Mouse (Mus musculus): Measurements from ENCODE around the gene Vps36. TPM values are rescaled to one million over a fixed set of nuclear protein-coding genes. Genes with fewer than 3 reads are reported as not detected.
A peak's percentile ranks its signal among the peaks of the same experiment; 100 is the strongest.

Gene Vps36
- polyA plus RNA-seq, 2 experiments, result 21.6 to 33.3 TPM

GRCm38 (mm10) chr8:22149643-22150344, 42.8 kb upstream of the Vps36 start:
- no peak for ATAC-seq (ENCODE audit: low FRiP score, low read depth)
- H3K27ac ChIP-seq (replicated peaks; ENCODE audit: low read depth, low read length), result no peak overlapping the region
- TF ChIP-seq POLR2A (IDR thresholded peaks at IDR 0.05; ENCODE audit: borderline replicate concordance, extremely low read depth, insufficient read depth, insufficient read length), result no peak

GRCm38 (mm10) chr8:22150345-22150663, 42.3 kb upstream of the Vps36 start:
- Histone ChIP-seq H3K4me1 (ENCODE audit: control insufficient read depth, insufficient read depth, low read length) (no peaks in the 10 kb centered on the region), H3K27me3 (ENCODE audit: control insufficient read depth, insufficient read depth, low read length) (no peaks in the 10 kb centered on the region), H3K4me3 (replicated peaks; ENCODE audit: low read length) (no peak overlapping the region), H3K9ac (ENCODE audit: low read depth, low read length, severe bottlenecking) (no peak overlapping the region), H3K9me3 (ENCODE audit: control insufficient read depth, low read length) (no peaks in the 10 kb centered on the region), H3K27ac (replicated peaks; ENCODE audit: low read depth, low read length) (no peak overlapping the region), H3K36me3 (ENCODE audit: control insufficient read depth, insufficient read depth, low read length) (peaks cover 3% of the 10 kb centered on the region; the same call in 1 of the 2 replicates), H3K4me2 (replicated peaks; ENCODE audit: low read depth, low read length, severe bottlenecking) (no peak overlapping the region)
- no peak for TF ChIP-seq POLR2A (IDR thresholded peaks at IDR 0.05; ENCODE audit: borderline replicate concordance, extremely low read depth, insufficient read depth, insufficient read length)
- 57% methylated on average over 3 of the region's 3 CpGs for WGBS
- DNase-seq (ENCODE audit: low spot score) (peak; percentile 38), ATAC-seq (ENCODE audit: low FRiP score, low read depth) (no peak)

More at GRCm38 (mm10) chr8:22149643-22150344, 42.8 kb upstream of the Vps36 start:
- DNase-seq (ENCODE audit: low spot score), result no peak
- H3K9me3 ChIP-seq (ENCODE audit: control insufficient read depth, low read length), result no peaks in the 10 kb centered on the region
- peaks cover 3% of the 10 kb centered on the region; the same call in 1 of the 2 replicates for H3K36me3 ChIP-seq (ENCODE audit: control insufficient read depth, insufficient read depth, low read length)
- 93% methylated on average over 11 of the region's 11 CpGs for WGBS
- no peak overlapping the region for H3K4me3 ChIP-seq (replicated peaks; ENCODE audit: low read length)
- H3K4me1 ChIP-seq (ENCODE audit: control insufficient read depth, insufficient read depth, low read length), result no peaks in the 10 kb centered on the region
- H3K4me2 ChIP-seq (replicated peaks; ENCODE audit: low read depth, low read length, severe bottlenecking), result no peak overlapping the region
- H3K27me3 ChIP-seq (ENCODE audit: control insufficient read depth, insufficient read depth, low read length), result no peaks in the 10 kb centered on the region
- no peak overlapping the region for H3K9ac ChIP-seq (ENCODE audit: low read depth, low read length, severe bottlenecking)

- 73% methylated on average over 8 of the region's 8 CpGs for WGBS
- Histone ChIP-seq H3K4me3 (replicated peaks; ENCODE audit: low read length) (no peak overlapping the region), H3K36me3 (ENCODE audit: control insufficient read depth, insufficient read depth, low read length) (no peaks in the 10 kb centered on the region; the same call in 1 of the 2 replicates), H3K27me3 (ENCODE audit: control insufficient read depth, insufficient read depth, low read length) (no peaks in the 10 kb centered on the region), H3K27ac (replicated peaks; ENCODE audit: low read depth, low read length) (no peak overlapping the region), H3K9me3 (ENCODE audit: control insufficient read depth, low read length) (no peaks in the 10 kb centered on the region), H3K4me1 (ENCODE audit: control insufficient read depth, insufficient read depth, low read length) (no peaks in the 10 kb centered on the region), H3K9ac (ENCODE audit: low read depth, low read length, severe bottlenecking) (no peak overlapping the region), H3K4me2 (replicated peaks; ENCODE audit: low read depth, low read length, severe bottlenecking) (no peak overlapping the region)
- no peak for TF ChIP-seq POLR2A (IDR thresholded peaks at IDR 0.05; ENCODE audit: borderline replicate concordance, extremely low read depth, insufficient read depth, insufficient read length)
- DNase-seq (ENCODE audit: low spot score), result no peak
- no peak for ATAC-seq (ENCODE audit: low FRiP score, low read depth)
Measured at GRCm38 (mm10) chr8:22162206-22162605, 30.4 kb upstream of the Vps36 start.

- DNase-seq (ENCODE audit: low spot score), result no peak
- WGBS, result 88% methylated on average over 10 of the region's 10 CpGs
- no peak overlapping the region for H3K27ac ChIP-seq (replicated peaks; ENCODE audit: low read depth, low read length)
Measured at GRCm38 (mm10) chr8:22164431-22164830, 28.2 kb upstream of the Vps36 start.

GRCm38 (mm10) chr8:22165251-22166079, 27.1 kb upstream of the Vps36 start:
- WGBS, result 34% methylated on average over 10 of the region's 10 CpGs
- H3K27ac ChIP-seq (replicated peaks; ENCODE audit: low read depth, low read length), result peak overlapping the region; percentile 68
- DNase-seq (ENCODE audit: low spot score) (peak; percentile 6), ATAC-seq (ENCODE audit: low FRiP score, low read depth) (peak; percentile 24)
- peak overlapping the region; percentile 63 for H3K4me2 ChIP-seq (replicated peaks; ENCODE audit: low read depth, low read length, severe bottlenecking)
- peak overlapping the region; percentile 61 for H3K9ac ChIP-seq (ENCODE audit: low read depth, low read length, severe bottlenecking)
- H3K4me1 ChIP-seq (ENCODE audit: control insufficient read depth, insufficient read depth, low read length), result no peaks in the 10 kb centered on the region
- no peaks in the 10 kb centered on the region for H3K27me3 ChIP-seq (ENCODE audit: control insufficient read depth, insufficient read depth, low read length)
- H3K9me3 ChIP-seq (ENCODE audit: control insufficient read depth, low read length), result no peaks in the 10 kb centered on the region
- H3K36me3 ChIP-seq (ENCODE audit: control insufficient read depth, insufficient read depth, low read length), result peaks cover 19% of the 10 kb centered on the region
- H3K4me3 ChIP-seq (replicated peaks; ENCODE audit: low read length), result peak overlapping the region; percentile 51
- TF ChIP-seq POLR2A (IDR thresholded peaks at IDR 0.05; ENCODE audit: borderline replicate concordance, extremely low read depth, insufficient read depth, insufficient read length), result no peak

More at GRCm38 (mm10) chr8:22164431-22164830, 28.2 kb upstream of the Vps36 start:
- Histone ChIP-seq H3K4me1 (ENCODE audit: control insufficient read depth, insufficient read depth, low read length) (no peaks in the 10 kb centered on the region), H3K9me3 (ENCODE audit: control insufficient read depth, low read length) (no peaks in the 10 kb centered on the region), H3K4me2 (replicated peaks; ENCODE audit: low read depth, low read length, severe bottlenecking) (no peak overlapping the region), H3K27me3 (ENCODE audit: control insufficient read depth, insufficient read depth, low read length) (no peaks in the 10 kb centered on the region), H3K4me3 (replicated peaks; ENCODE audit: low read length) (no peak overlapping the region), H3K36me3 (ENCODE audit: control insufficient read depth, insufficient read depth, low read length) (peaks cover 15% of the 10 kb centered on the region), H3K9ac (ENCODE audit: low read depth, low read length, severe bottlenecking) (no peak overlapping the region)
- no peak for TF ChIP-seq POLR2A (IDR thresholded peaks at IDR 0.05; ENCODE audit: borderline replicate concordance, extremely low read depth, insufficient read depth, insufficient read length)
- ATAC-seq (ENCODE audit: low FRiP score, low read depth), result no peak
